Mouse (Mus musculus) thymus, postnatal 4 days (tissue): ENCODE measurements around the gene Cox7a2.
A peak's percentile ranks its signal among the peaks of the same experiment; 100 is the strongest.

Experiments used
- DNase-seq: peaks from one replicate; pipeline ENCODE4 v3.0.0; 2021

Cox7a2 gene

DNA sequence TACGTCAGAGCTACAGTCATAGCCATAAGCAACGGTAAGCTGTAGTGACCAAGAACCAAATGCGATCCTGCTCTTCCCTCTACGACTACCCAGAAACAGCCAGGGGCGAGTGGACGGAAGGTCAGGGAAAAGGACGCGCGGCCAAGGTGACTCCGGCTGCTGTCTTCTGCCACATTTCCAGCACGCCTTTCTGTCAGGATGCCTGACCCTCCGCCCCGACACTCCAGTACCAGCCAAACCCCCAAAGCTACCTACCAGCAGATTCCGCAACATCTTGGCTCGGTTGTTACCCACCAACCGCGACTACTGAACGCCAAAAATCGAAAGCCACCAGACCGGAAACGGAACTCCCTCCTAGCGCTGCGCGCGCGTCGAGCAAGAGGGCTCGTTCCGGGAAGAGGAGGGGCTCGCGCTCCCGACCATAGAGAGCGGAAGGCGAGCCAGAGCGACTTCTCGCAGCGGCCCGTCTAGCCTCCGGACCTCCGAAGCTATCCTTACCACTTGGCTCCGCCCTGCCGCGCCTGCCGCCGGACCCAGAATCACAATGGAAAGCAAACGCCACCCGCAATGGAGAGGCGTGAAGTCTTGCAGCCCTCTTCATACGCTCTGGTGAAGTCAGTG, at the start of gene Cox7a2:
Gene Cox7a2 (minus strand): TSS at position 494 of the 621 bp plus-strand sequence.
- DNase-seq, result peak; percentile 95

DNA sequence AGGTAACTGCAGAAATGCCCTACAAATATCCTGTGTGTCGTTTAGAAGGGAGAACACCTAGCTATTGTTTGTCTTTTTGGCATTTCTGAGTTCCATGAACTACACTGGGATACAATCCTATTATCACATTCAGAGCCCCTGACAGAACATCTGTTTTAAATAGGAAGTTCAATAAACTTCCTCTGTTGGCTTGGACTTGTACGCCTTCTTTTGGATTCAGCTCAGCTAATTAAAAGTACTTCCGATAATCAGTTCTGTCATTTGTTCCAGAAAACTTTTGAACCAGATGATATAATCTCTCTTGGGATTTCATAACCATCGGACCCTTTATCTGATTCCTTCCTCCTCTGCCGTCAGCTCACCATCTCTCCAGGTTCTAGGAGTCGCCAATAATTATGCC, 49.7 kb upstream of the Cox7a2 start:
- no peak for DNase-seq

DNA sequence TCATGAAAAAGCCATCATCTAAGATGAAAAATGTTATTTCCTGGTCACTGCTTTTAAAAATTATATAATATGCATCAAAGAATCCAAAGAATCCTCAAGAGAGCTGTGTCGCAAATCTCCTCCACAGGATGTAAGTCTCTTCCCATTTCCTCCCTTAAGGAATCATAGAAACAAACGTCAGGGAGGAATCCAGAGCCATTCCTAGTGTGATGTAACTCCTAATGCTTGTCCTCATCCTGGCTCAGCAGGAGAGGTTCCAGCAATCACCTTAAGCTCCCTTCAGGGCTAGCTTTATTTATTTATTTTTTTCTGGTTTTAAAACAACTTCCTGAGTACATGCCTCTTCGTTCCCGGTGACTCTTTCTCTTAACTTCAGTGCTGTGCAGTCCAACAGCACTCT, 47.5 kb upstream of the Cox7a2 start:
- no peak for DNase-seq

DNA sequence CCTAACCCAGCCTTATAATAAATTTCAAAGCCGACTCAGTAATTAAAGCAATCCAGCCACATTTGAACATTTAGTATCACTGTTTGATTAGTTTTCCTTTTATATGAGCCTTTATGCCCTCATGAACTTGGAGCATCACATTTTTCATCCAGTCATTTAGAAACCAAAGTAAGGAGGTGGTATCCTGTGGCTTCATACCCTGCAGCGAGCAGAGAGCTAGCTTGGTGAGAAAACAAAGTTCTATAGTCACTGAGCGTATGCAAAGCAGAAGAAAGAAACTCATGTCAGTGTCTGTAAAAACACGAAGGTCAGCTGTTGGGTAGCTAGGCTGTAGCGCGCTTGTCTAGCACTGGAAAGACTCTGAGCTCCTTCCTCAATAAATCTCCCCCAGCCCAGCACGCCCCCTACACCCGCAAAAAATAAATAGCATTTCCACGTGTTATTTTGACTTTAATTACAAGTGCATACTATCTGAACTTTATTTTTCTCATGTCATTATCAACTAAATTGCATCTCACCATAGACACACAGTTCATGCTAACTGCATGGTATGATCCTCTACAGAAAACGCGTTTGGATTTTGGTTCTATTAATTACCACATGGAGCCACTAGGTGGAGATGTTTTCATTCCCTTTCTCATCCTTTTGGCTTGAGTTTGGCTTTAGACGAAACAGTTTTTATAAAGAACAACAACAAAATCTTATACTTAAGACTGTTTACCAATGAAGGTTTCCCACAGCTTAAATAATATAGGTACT, 46.8 kb upstream of the Cox7a2 start:
- no peak for DNase-seq

DNA sequence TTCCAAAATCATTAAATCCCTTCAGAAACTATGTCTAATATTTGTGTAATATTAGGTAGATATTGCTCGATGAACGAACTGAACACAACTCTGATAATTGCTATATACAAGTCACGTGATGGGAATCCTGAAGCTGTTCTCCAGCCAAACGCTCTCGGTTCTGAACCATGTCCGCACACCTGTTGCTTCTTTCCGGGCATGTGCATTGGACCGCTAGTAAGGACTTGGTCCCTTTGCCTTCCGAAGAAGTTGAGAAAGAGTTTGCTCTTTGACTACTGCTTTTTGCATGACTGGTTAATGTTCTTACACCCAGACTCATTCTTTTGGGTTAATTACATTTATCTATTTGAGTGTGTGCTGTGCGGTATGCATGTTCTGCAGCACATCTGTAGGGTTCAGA, 45.7 kb upstream of the Cox7a2 start:
- no peak for DNase-seq

DNA sequence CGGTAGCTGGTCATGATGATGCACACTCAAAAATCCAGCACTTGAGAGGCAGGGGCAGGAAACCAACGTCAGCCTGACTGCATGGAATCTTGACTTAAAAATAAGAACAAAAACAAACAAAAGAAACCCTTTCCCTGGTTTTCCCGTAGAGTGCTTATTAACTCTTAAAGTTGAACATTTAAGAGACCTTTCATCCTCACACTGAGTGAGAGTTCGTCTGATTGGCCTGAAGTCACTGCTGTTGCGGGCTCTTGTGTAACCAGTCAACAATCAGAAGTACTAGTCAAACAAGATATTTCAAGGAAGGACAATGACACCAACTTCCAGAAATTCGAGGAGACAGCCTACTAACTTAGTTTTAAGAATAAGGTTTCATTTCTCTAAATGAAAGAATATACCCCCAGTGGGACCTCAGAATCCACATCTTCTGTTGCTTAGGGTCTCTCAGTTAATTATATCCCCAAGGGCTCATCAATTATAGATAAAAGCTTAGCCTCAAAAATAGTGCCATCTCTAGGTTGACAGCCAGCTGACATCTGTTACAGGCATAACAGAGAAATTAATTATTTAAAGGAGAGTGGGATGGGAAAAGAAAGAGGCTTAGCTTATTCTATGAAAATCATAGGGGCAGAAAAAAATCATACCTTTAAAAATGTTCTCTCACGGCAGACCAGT, 36.9 kb upstream of the Cox7a2 start:
- no peak for DNase-seq

DNA sequence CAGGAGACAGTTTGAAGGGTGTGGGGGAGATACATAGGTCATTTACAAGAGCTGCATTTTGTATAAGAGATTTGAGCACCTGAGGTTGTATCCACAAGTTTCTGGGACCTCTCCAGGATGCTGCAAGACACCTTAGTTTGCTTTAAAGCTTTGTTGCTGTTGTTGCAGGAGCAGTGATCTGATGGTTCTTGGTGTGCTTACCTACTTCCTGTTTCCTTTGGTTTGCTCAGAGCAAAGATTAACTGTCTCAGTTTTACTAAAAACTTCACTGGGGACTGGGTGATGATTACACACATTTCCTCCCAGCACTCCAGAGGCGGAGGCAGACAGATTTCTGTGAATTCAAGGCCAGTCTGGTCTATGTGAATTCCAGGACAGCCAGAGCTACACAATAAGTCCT, 35.4 kb upstream of the Cox7a2 start:
- DNase-seq, result no peak

DNA sequence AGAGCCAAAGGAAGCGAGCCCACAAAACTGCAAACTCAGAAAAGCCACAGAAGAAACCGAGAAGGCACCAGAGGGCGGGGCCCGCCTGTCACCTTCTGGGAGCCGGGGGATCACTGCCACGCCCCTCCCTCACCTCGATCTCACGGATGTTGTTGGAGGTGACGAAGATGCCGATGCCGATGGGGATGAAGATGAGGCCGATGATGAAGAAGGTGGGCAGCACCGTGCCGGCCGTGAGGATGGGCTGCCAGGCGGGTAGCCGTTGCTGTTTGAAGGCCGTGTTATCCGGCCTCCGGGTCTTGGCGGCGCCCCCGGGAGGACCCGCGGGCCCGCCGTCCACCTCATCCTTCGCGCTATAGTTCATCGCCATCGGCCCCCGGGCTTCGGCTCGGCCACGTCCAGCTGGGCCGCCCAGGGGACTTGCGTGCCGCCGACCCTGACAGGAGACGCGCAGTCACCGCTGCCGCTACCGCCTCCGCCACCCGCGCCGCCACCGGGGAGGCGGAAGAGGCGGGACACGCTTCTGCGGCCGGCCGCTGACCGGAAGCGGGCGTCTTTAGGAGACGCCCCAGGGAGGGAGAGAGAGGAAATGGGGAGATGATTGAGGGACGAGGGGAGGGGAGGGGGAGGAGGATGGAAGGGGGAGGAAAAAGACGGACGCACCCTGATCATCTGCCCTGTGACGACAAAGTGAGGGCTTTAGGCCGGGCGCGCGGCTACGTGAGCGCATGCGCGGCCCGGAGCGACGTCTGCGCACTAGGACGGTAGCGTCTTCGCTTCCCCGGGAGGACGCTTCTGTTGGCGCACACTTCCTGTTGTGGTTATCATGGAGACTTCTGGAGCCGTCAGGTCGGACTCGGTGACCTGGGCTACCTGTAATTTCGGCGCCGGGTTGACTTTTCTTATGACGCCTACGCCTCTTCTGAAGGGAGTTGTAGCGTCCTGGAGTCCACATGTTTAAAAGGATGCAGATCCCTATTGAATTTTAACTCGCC, 33.5 kb upstream of the Cox7a2 start, which contains the start of gene Tmem30a:
Gene Tmem30a (minus strand): TSS at position 667 of the 995 bp plus-strand sequence.
- peak; percentile 92 for DNase-seq

DNA sequence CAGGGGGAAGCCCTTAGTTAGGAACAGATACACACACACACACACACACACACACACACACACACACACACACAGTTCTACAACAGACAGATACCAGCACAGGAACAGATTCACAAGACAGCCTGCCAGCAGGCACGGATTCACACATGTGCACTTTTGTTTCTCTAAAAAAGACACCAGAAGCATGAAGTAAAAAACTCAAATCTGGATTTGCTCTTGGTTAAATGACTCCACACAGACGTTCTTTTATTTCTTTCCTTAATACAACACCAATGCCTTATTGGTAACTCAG, 26.1 kb upstream of the Cox7a2 start:
- no peak for DNase-seq

DNA sequence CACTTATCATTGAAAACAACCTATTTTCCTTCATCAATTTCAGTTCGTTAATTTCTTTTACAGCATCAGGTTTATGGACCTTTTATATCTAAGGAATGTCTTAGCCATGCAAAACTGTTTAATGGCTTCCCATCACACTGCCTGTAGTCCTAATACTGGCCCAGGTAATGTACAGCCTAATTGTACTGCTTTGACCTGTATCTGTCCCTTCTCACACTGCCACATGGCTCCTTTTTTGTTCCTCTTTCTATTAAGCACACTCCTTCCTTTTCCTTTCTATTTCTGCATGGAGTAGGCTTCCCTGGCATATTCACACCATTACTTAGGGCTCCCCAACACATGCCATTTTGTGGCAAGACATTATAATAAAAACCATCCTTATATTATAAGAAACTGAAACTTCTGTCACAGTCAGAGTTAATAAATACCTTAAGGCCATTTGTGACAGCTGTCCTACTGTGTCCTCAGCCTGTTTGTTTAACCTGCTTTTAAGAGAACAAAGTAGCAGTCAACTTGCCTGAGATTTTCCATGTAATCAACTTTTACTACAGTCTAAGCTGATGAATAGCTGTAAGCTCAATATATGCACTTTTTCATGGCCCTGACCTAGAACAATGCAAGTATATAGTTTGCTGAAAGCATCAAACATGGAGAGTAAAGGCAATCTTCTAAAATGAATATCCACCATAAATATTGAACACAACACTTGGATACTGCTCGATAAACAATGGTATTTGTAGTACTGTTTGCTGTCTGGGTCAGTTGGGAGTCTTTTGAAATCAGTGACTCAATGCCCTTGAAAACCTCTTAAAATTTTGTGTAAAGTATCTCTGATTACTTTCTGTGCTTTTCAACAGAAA, 25.5 kb upstream of the Cox7a2 start:
- no peak for DNase-seq

DNA sequence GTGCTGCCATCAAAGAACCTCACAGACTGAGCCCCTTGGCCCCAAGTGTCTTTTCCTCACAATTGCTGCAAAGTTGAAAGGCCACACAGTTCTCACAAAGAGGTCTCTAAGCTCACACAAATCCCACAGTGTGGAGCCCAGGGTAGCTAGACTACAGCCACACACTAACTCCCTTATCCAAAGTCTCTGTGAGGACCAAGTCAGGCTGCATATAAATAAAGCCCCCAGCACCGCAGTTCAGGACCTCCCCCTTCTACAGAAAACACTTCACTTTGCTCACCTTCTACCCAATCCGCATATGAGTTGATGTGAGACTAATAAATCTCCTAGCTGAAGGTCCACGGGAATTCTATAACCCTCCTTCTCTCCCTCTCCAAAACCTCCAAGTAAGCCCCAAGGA, 24.8 kb upstream of the Cox7a2 start:
- no peak for DNase-seq

DNA sequence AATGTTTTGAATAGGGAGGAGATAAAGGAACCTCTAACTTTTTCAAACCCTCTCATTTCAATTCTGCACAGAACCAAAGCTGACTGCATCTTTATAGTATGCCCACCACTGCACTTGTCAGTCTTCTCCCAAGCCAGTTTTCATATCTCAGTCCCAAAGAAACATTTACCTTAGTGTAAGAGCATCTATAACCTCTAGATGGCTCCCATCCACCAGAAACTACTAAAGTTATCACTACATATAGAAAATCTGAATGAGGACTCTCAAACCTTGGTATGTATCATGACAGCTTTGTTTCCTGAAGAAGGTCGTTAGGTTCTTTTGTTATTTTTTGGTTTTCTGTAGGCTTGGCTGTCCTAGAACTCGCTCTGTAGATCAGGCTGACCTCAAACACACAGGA, 19.7 kb upstream of the Cox7a2 start:
- DNase-seq, result no peak

DNA sequence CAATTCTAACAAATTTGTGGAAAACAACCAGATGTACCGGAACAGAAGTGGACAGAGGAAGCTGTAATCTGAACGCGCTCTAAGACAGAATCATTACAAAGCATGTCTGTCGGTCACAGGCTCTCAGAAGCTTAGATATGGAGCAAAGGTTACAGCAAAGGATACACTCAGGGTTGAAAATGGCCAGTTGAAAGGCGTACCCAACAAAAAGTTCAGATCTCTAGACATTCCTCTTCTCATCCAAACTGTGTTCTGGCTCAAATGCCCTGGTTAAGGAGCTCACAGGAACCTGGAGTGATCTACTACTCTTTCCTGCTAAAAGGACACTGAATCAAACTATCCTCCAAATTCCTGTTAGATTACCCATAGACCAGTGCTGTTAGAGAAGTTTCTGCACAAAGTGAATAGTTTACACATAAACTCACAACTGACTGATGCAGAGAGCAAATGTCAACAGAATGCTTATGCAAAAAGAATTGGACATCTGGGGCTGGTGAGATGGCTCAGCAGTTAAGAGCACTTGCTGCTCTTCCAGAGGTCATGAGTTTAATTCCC, 7.4 kb upstream of the Cox7a2 start:
- DNase-seq, result no peak

DNA sequence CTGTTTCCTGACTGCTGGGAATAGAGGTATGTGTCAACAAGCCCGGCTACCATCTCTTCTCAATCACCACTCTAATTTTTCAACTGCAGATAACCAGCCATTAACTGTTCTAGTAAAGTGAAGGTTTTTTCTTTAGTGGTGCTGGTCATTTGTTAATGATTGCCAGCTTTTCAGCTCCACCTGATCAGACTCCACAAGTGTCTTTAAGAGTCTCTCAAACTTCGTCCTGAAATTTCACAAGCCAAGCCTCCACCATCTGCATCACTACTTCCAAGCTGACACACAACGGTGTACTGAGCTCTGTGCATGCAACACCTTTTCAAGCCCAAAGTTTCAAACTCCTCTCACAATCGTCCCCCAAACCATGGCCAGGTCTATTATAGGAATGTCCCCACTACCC, 5.7 kb upstream of the Cox7a2 start:
- DNase-seq, result no peak

DNA sequence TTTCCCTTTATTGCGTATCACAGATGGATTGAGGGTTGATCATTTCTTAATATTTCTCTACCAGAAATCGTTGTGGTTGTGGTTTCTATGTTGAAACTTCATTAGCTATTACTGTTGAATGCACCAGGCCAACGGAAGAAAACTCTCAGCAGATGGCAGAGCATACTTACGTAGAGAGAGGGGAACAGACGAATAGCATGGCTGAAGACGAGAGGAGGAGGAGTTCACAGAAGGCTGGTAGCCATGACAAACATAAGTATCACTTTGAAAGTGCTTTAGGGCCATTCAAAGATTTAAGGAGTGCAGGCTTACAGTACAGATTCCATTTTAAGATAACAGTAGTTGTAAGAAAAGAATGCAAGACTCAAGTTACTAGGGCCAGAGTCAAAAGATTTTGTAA, 2.8 kb upstream of the Cox7a2 start:
- no peak for DNase-seq

DNA sequence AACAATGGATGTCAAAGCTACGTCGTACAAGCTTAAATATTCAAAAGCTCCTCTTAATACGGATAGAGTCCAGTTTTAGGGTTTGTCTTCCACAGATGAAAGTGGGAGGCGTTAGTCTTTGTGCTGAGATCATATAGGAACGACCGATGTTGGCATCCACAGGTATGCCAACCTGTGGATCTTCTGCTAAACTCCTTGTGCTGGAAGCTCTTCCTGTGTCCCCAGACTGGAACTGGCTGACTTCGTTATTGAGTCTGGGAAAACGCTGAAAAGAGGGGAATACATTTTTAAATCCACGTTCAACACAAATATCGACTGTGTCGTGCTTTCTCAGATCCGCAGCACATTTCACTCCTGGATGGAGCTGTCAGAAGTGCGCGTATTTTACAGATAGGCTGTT, 398 bp upstream of the Cox7a2 start:
- peak; percentile 18 for DNase-seq

DNA sequence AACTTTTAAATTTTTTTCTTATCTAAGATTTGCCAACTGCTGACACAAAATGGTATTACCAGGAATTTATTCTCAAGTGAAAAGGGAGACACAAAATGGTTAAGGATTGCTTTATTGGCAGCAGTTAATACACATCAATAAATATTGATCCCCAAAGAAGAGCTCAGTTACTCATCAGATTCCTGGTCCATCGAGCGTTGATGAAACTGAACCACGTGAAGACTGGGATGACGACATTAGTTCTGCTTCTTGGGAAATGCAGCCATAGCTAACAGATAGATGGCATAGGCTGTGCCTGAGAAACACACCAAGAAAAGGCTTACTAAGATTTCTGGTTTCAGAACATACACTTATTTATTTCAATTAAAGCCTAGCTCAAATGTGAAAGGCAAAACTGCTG, 4.4 kb downstream of the Cox7a2 start:
- no peak for DNase-seq

DNA sequence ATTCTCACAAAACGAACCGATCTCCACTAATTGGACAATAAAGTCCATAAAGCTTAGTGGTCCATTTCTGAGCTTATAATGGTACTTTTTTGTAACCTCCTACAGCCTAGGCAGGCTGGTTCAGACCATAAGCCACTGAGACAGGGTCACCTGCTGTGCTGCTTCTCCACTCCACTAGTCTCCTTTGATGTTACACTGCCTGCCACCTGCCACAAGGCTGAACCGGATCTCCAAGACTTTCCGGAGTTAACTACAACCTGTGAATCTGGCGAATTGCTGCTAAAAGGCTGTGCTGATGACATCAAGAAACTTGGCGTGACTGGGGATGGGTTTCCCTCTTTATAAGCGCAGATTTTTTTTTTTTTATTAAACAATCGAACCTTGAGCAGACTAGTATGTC, 7.8 kb downstream of the Cox7a2 start:
- DNase-seq, result no peak

DNA sequence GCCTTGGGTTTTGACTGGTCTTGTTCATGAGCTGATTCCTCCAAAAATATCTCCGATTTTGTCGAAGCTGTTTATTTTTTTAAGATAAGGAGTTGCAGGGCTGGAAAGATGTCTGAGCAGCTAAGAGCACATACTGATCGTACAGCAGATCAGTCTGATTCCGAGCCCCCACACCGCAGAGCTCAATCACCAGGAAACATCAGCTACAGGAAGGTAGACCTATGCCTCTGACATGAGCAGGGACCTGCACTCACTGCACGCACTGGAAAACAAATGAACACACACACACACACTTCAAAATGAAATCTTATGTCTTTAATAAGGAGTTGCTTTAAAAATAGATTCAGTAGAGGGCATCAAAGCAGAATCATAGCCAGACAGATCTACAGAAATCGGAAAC, 9.0 kb downstream of the Cox7a2 start:
- DNase-seq, result no peak

DNA sequence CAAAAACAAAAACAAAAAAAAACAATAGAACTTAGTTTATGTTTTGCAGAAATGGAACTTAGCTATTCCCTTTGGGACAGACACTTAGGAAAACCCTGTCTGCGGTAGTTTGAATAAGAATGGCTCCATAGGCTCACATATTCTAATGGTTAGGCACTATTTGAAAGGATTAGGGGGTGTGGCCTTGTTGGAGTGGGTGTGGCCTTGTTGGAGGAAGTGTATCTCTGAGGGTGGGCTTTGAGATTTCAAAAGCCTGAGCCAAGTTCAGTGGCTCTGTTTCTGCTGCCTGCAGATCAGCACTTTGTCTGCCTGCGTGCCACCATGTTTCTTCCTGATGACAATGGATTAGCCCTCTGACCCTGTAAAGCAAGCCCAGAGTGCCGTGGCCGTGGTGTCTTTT, 14.6 kb downstream of the Cox7a2 start:
- no peak for DNase-seq

DNA sequence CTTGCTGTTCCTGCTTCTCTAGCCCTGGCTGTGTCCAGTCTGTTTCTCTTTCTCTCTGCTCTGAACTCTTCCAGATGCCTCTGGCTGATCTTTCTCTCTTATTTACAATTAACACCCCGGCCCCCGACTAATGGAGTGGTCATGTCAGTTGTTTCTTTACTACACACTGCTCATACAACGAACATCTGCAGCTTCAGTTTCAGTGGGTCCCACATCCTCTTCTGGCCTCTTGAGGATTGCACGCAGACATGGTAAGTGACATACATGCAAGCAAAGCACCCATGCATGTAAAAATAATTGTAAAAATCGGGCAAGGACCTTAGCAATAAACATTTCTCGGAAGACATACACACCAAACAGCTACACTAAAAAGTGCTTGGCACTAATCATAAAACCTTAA, 24.1 kb downstream of the Cox7a2 start:
- DNase-seq, result no peak

DNA sequence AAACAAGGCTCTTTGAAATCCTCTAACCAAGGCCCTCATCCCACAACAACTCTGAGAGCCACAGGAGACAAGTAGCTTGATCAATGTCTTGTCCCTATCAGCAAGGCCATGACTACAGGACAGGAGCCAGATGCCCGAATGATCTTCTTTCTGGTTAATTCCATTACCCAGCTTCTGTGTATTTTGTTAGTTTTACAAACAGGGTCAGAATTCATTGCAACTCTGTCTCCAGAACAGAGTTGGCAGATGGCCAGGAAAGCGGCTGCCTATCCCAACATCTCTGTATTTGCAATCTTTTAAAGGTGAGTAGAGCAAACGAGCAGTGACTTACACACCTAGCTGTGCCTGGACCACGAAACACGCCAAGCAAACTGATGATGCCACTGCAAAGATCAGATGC, 29.4 kb downstream of the Cox7a2 start:
- DNase-seq, result no peak
